Mouse (Mus musculus): ENCODE measurements around the gene Zbtb4.

DNA sequence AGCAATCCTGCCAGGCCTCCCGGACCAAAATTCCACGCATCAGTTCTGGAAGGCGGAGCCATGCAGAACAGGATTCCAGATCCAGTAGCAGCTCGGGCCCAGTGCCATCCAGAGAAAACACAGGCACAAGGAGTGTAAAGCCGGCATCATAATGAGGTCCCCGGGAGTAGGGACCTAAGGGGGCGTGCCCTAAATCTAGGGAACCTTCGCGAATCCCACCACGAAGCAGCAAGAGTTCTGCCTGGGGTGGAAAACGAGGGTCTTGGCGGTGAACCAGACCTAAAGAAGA, 38.9 kb downstream of the Zbtb4 start:
- TF ChIP-seq POLR2A (IDR thresholded peaks at IDR 0.05; ENCODE audit: insufficient read depth, low read depth, low read length) = no peak
- no peak for TF ChIP-seq CTCF (IDR thresholded peaks at IDR 0.05; ENCODE audit: insufficient read depth, low read depth, low read length)
